In genomic region chr6:118454452-118454851, GRCm38 (mm10) we compare ENCODE assay signal across 8 mouse cellular contexts. TPM values are rescaled to one million over a fixed set of nuclear protein-coding genes. Genes with fewer than 3 reads are reported as not detected.
A peak's percentile ranks its signal among the peaks of the same experiment; 100 is the strongest.
DNase-seq lines count a peak whose midpoint lies in the region; ATAC-seq lines count a peak whose summit lies in the region.

No protein-coding gene starts in this region.

- H3K27ac ChIP-seq in midbrain, embryonic 11.5 days (ENCODE audit: low read depth, low read length): no peak overlapping the region

- no peaks in the 10 kb centered on the region for H3K36me3 ChIP-seq in midbrain, embryonic 11.5 days (ENCODE audit: control insufficient read depth, insufficient read depth, low read length)

- WGBS in midbrain, embryonic 11.5 days: 49% methylated on average over 8 of the region's 8 CpGs

- H3K9ac ChIP-seq in midbrain, embryonic 11.5 days (ENCODE audit: low read length): peak overlapping the region; percentile 88

- peak; percentile 2 for DNase-seq in embryo, embryonic 9.5 days (ENCODE audit: extremely low spot score)
- no peak for DNase-seq in embryo, embryonic 10.5 days (ENCODE audit: low spot score)
- DNase-seq in right cerebral cortex, adult 2 months (ENCODE audit: low spot score in 2 of 2): peak; percentile 19 to 44
- DNase-seq in right cerebral cortex, postnatal 4 days: no peak
- DNase-seq in heart, postnatal 4 days: peak; percentile 9
- DNase-seq in midbrain, embryonic 11.5 days (ENCODE audit: low spot score, missing footprints): no peak
- no peak for DNase-seq in cerebellum, postnatal 4 days (ENCODE audit: low spot score in 2 of 2)

- no peaks in the 10 kb centered on the region for H3K27me3 ChIP-seq in midbrain, embryonic 11.5 days (ENCODE audit: control insufficient read depth, insufficient read depth, low read length)

- no peaks in the 10 kb centered on the region for H3K9me3 ChIP-seq in midbrain, embryonic 11.5 days (ENCODE audit: control insufficient read depth, low read length)

- H3K4me1 ChIP-seq in midbrain, embryonic 11.5 days (ENCODE audit: control insufficient read depth, insufficient read depth, low read length): peaks cover 3% of the 10 kb centered on the region; the same call in 1 of the 2 replicates

- H3K4me2 ChIP-seq in midbrain, embryonic 11.5 days: peak overlapping the region; percentile 79

- ATAC-seq in midbrain, embryonic 11.5 days (ENCODE audit: low FRiP score): no peak
- ATAC-seq in megakaryocyte-erythroid progenitor cell, adult 5-6 weeks (replicated peaks; ENCODE audit: low FRiP score, low TSS enrichment, poor library complexity, severe bottlenecking): no peak

- peak overlapping the region; percentile 71 for H3K4me3 ChIP-seq in midbrain, embryonic 11.5 days (ENCODE audit: low read depth, low read length)

RNA-seq across cellular contexts. Expression of gene Zfp248, which starts 0.9 kb away (rescaled TPM):
- 1 to 10 TPM; 3.7 TPM for total RNA-seq in heart, postnatal 4 days (2021)
- polyA plus RNA-seq in midbrain, embryonic 11.5 days (2014; fragmentation: Nextera tagmentation; extraction: Ambion mirVana): 11.8 and 12.1 TPM in 2 replicates
- 2.1 and 5.7 TPM in 2 replicates for total RNA-seq in megakaryocyte-erythroid progenitor cell, adult 5-6 weeks (2014; fragmentation: Nextera tagmentation)
- 1.1 and 1.7 TPM in 2 replicates for total RNA-seq in megakaryocyte-erythroid progenitor cell, adult 5-6 weeks (2017)

RNA-seq across cellular contexts. Expression of gene Zfp9, which starts 24.7 kb away (rescaled TPM):
- 1 to 10 TPM; 8.2 to 8.6 TPM for total RNA-seq in heart, postnatal 4 days (2021)
- polyA plus RNA-seq in midbrain, embryonic 11.5 days (2014; fragmentation: Nextera tagmentation; extraction: Ambion mirVana): 9.4 and 12.5 TPM in 2 replicates
- 0.59 TPM in 1 of 2 replicates, not detected in the other for total RNA-seq in megakaryocyte-erythroid progenitor cell, adult 5-6 weeks (2014; fragmentation: Nextera tagmentation)
- 0.38 and 0.42 TPM in 2 replicates for total RNA-seq in megakaryocyte-erythroid progenitor cell, adult 5-6 weeks (2017)

RNA-seq across cellular contexts. Expression of gene Bms1, which starts 35.2 kb away (rescaled TPM):
- total RNA-seq in heart, postnatal 4 days (2021): 10 to 100 TPM; 19.9 to 23.6 TPM
- 43.4 and 46.2 TPM in 2 replicates for polyA plus RNA-seq in midbrain, embryonic 11.5 days (2014; fragmentation: Nextera tagmentation; extraction: Ambion mirVana)
- total RNA-seq in megakaryocyte-erythroid progenitor cell, adult 5-6 weeks (2014; fragmentation: Nextera tagmentation): 50.0 and 64.2 TPM in 2 replicates
- total RNA-seq in megakaryocyte-erythroid progenitor cell, adult 5-6 weeks (2017): 152 and 155 TPM in 2 replicates

Comparison
In these comparisons a context has a peak if more than half of its experiments do, and no peak if none do; other contexts are left out.
1. DNase-seq: peak in embryo, embryonic 9.5 days (single experiment), right cerebral cortex, adult 2 months (2 of 2) and heart, postnatal 4 days (single experiment); none in embryo, embryonic 10.5 days (single experiment), right cerebral cortex, postnatal 4 days (single experiment), midbrain, embryonic 11.5 days (single experiment) and cerebellum, postnatal 4 days (0 of 2).
2. RNA of gene Zfp9, which starts 24.7 kb away (total RNA-seq): 8.2 to 8.6 TPM in heart, postnatal 4 days; 0.38 to 0.59 TPM in megakaryocyte-erythroid progenitor cell, adult 5-6 weeks; every median in the first group is over 4 times any median in the second.